Mouse (Mus musculus) spleen, adult 2 months (tissue): ENCODE results near the gene Ankrd52. TPM values are rescaled to one million over a fixed set of nuclear protein-coding genes. Genes with fewer than 3 reads are reported as not detected.
"Not testable (repeated sequence)": the region's sequence is repeated elsewhere in the genome, so short reads cannot be mapped to it uniquely, and the experiment has no call there.

Experiments used
- DNase-seq, 2 experiments: peaks; one replicate each; pipeline versions ENCODE4 v3.0.0 to v3.0.0-alpha.2; 2012 to 2021; ENCODE audit warnings: low spot score in 2 of 2, low read depth in 1 of 2
- H3K27ac ChIP-seq: fragments of 200-500 bp; 2 replicates; pipeline ENCODE4 v1.5.1; 2012; ENCODE audit warnings: low read length, inconsistent platforms; ENCODE audit not compliant: insufficient read depth
- H3K27me3 ChIP-seq: fragments of 200-500 bp; 2 replicates; pipeline ENCODE4 v1.6.1; 2012; ENCODE audit warnings: mild to moderate bottlenecking, moderate library complexity, low read length, inconsistent platforms; ENCODE audit not compliant: control insufficient read depth, insufficient read depth
- H3K36me3 ChIP-seq: fragments of 200-500 bp; 2 replicates; pipeline ENCODE4 v1.6.1; 2012; ENCODE audit warnings: mild to moderate bottlenecking, low read length, inconsistent platforms; ENCODE audit not compliant: control insufficient read depth, insufficient read depth
- H3K4me1 ChIP-seq: fragments of 200-500 bp; 2 replicates; pipeline ENCODE4 v1.6.1; 2011; ENCODE audit warnings: inconsistent platforms; ENCODE audit not compliant: control insufficient read depth, insufficient read depth, insufficient read length
- H3K4me3 ChIP-seq: fragments of 200-500 bp; 2 replicates; pipeline ENCODE4 v1.5.1; 2011; ENCODE audit warnings: mild to moderate bottlenecking, inconsistent platforms; ENCODE audit not compliant: insufficient read depth, insufficient read length; ENCODE audit errors: extremely low read depth
- CTCF ChIP-seq: fragments of 200-500 bp; IDR thresholded peaks from 2 replicates; pipeline ENCODE4 v1.5.1; 2011; ENCODE audit warnings: mild to moderate bottlenecking, inconsistent platforms; ENCODE audit not compliant: insufficient read depth, insufficient read length, insufficient replicate concordance; ENCODE audit errors: extremely low read depth
- POLR2A ChIP-seq: fragments of 200-500 bp; IDR thresholded peaks from 2 replicates; pipeline ENCODE4 v1.6.1; 2011; ENCODE audit warnings: low read depth, low read length, inconsistent platforms
- WGBS: fragments of 180-500 bp; shearing (Covaris S2); methylation state at CpG from one replicate; pipeline ENCODE4 v1.1.7; 2018; 5-methylcytosine and 5-hydroxymethylcytosine counted together
- polyA plus RNA-seq: library from polyadenylated mRNA; depleted of rRNA; stranded (reverse); fragments of >200 nt; gene quantifications from 2 replicates; pipeline ENCODE4 v1.2.3, GENCODE M21; 2012; rRNA removed

Gene Ankrd52
- polyA plus RNA-seq, result 31.1 and 36.9 TPM in 2 replicates

DNA sequence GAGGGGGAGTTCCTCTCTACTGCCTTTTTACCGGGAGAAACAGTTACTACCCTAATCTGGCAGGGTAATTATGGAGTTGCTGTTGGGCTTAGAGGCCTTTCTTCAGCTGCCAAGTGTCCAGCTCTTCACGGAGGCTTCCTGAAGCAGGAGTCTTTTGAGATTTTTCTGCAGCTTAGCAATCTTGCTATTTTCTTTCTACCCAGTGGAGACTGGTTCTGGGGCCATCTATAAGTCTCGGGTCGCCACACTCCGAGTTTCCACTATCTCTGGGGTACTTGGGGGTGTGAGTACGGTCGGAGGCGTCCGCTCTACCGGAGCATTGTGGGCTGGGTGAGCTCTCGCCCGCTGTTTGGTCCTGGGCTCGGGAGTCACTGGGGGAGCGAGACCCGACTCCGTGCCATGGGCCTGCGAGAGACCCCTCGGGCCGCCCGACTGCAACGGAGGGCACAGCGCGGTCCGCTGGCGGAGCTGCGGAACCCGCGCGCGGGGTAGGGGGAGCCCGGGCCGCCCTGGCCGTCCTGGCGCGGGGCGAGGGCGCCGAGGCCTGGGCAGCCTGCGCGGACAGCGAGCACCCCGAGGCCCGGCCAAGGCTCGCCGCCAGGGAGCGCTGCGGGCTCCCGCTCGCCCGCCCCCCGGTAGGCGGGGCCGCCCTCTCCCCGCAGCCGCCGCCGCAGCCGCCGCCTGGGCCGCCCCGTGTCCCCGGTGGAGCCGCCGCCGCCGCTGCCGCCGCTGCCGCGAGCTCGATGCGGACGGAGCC, at the start of gene Ankrd52:
Gene Ankrd52 (plus strand): TSS at position 661 of the 757 bp plus-strand sequence.
- DNase-seq, result peak; percentile 42 to 82
- TF ChIP-seq POLR2A (no peak), CTCF (peak; percentile 61)

DNA sequence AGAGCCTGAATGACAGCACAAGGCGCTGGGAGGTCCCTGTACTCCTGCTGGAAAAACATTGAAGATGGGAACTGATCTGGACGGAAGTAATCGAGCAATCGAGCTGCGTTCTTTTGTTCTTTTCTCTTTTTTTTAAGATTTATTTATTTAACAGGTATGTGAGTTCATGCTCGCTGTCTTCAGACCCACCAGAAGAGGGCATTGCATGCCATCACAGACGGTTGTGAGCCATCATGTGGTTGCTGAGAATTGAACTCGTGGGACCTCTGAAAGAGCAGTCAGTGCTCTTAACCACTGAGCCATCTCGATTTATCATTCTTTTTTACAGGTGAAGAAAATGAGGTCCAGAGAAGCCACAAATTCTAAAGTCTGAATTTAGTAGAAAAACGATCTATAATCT, 49.3 kb upstream of the Ankrd52 start:
- peaks cover 10% of the 10 kb centered on the region for H3K36me3 ChIP-seq
- H3K4me1 ChIP-seq, result peaks cover 4% of the 10 kb centered on the region; the same call in 1 of the 2 replicates
- no peak overlapping the region for H3K27ac ChIP-seq
- DNase-seq, result no peak
- TF ChIP-seq POLR2A, result no peak
- H3K27me3 ChIP-seq, result no peaks in the 10 kb centered on the region
- H3K4me3 ChIP-seq, result no peak overlapping the region
- 81% methylated on average over 10 of the region's 10 CpGs for WGBS

More for the DNA sequence above, at the start of gene Ankrd52:
- under 1% methylated on average over 48 of the region's 73 CpGs for WGBS
- Histone ChIP-seq H3K36me3 (peaks cover 12% of the 10 kb centered on the region), H3K4me3 (peak within 1 kb of the TSS; percentile 92), H3K27ac (peak within 1 kb of the TSS; percentile 95), H3K27me3 (no peaks in the 10 kb centered on the region), H3K4me1 (peaks cover 9% of the 10 kb centered on the region; the same call in 1 of the 2 replicates)

DNA sequence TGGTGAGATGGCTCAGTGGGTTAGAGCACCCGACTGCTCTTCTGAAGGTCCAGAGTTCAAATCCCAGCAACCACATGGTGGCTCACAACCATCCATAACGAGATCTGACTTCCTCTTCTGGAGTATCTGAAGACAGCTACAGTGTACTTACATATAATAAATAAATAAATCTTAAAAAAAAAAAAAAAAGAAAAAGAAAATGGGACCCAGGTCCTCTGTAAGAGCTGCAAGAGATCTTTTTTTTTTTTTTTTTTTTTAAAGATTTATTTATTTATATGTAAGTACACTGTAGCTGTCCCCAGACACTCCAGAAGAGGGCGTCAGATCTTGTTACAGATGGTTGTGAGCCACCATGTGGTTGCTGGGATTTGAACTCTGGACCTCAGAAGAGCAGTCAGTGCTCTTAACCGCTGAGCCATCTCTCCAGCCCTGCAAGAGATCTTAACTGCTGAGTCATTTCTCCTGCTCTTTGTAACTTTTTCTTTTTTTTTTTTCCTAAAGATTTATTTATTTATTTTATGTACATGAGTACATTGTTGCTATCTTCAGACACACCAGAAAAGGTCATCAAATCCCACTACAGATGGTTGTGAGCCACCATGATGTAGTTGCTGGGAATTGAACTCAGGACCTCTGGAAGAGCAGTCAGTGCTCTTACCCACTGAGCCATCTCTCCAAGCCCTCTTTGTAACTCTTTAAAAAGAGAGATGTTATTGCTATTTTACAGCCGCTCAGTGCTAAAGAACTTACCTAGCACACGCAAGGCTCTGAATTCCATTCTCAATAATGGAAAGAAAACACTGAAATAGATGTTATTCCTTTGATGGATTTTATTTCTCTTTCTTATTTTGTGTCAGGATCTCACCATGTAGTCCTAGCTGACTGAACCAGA, 44.3 kb upstream of the Ankrd52 start:
- H3K4me1 ChIP-seq, DNase-seq, H3K36me3 ChIP-seq, H3K27me3 ChIP-seq, H3K27ac ChIP-seq, H3K4me3 ChIP-seq: not testable (repeated sequence)
- 63% methylated on average over 6 of the region's 6 CpGs for WGBS

GRCm38 (mm10) chr10:128335582-128335981, 41.3 kb upstream of the Ankrd52 start:
- Histone ChIP-seq H3K27me3 (no peaks in the 10 kb centered on the region), H3K27ac (no peak overlapping the region), H3K4me3 (no peak overlapping the region), H3K36me3 (no peaks in the 10 kb centered on the region), H3K4me1 (peaks cover 2% of the 10 kb centered on the region; the same call in 1 of the 2 replicates)
- 4% methylated on average over 4 of the region's 4 CpGs for WGBS
- TF ChIP-seq POLR2A (no peak), CTCF (peak; percentile 72; the same call in 1 of the 2 replicates)
- DNase-seq, result peak; percentile 71 to 83

DNA sequence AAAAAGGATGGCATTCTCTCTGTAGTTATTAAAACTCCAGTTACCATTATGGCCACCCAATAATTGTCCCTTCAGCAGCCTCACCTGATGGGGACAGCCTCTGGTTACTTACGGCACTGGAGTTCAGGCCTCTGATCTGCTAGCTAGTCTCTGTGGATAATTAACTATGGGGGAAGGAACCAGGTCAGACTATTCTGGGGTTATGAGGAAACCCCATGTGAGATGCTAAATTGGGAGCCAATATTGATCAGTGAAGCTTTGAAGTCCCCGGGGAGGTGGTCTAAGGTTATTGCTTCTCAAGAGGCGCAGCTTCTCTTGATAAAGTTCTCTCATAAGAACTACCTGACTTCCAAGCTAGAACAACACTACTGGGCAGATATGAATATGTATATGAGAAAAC, 40.7 kb upstream of the Ankrd52 start:
- TF ChIP-seq CTCF (no peak), POLR2A (no peak)
- whole genome bisulfite sequencing, result 93% methylated on average over 3 of the region's 3 CpGs
- no peak for DNase-seq
- Histone ChIP-seq H3K36me3 (no peaks in the 10 kb centered on the region), H3K4me1 (peaks cover 2% of the 10 kb centered on the region; the same call in 1 of the 2 replicates), H3K4me3 (no peak overlapping the region), H3K27me3 (no peaks in the 10 kb centered on the region), H3K27ac (no peak overlapping the region)

DNA sequence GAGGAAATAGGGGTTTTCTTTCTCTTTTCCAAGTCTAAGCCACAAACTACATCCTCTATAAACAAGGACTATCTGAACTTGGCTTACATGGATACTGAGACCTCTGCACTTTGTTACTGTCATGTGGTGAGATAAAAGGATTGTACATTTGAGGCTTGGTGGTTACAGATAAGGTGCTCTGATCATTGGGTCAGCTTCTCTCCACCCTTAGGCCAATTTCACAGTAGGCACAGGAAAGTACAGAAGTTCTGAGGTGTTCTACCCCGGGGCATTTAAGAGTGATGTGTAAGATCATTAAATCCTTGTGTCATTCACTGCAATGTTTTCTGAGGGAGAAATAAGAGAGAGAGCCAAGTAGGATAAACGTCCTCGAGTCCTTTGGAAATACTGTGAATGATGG, 40.3 kb upstream of the Ankrd52 start:
- Histone ChIP-seq H3K27me3 (no peaks in the 10 kb centered on the region), H3K4me1 (peaks cover 2% of the 10 kb centered on the region; the same call in 1 of the 2 replicates), H3K4me3 (no peak overlapping the region), H3K27ac (no peak overlapping the region), H3K36me3 (no peaks in the 10 kb centered on the region)
- no peak for TF ChIP-seq CTCF
- no peak for TF ChIP-seq POLR2A
- 76% methylated on average over 3 of the region's 3 CpGs for WGBS
- DNase-seq, result no peak
